Mouse (Mus musculus): ENCODE measurements at regions not wholly inside any gene's neighbourhood (a gene's known extent, or its start where the extent isn't known, plus 50 kb on each side); places are given as distances from the start of the nearest gene placed in this dataset.

- TF ChIP-seq CTCF (IDR thresholded peaks at IDR 0.05; ENCODE audit: borderline replicate concordance, extremely low read depth, insufficient read depth, insufficient read length): no peak
- no peak for TF ChIP-seq POLR2A (IDR thresholded peaks at IDR 0.05; ENCODE audit: borderline replicate concordance, extremely low read depth, insufficient read depth, insufficient read length, poor library complexity, severe bottlenecking)
- peak; percentile 1 for DNase-seq (ENCODE audit: low read depth)
These were observed 220.3 kb upstream of the Col3a1 start for GRCm38 (mm10) chr1:45090841-45091535.

- TF ChIP-seq CTCF (IDR thresholded peaks at IDR 0.05; ENCODE audit: borderline replicate concordance, extremely low read depth, insufficient read depth, insufficient read length): no peak
- no peak for TF ChIP-seq POLR2A (IDR thresholded peaks at IDR 0.05; ENCODE audit: borderline replicate concordance, extremely low read depth, insufficient read depth, insufficient read length, poor library complexity, severe bottlenecking)
- no peak for DNase-seq (ENCODE audit: low read depth)
These were observed 210.4 kb upstream of the Col3a1 start for GRCm38 (mm10) chr1:45100966-45101365.

- peak; percentile 75 for DNase-seq (ENCODE audit: low read depth)
- TF ChIP-seq CTCF (IDR thresholded peaks at IDR 0.05; ENCODE audit: borderline replicate concordance, extremely low read depth, insufficient read depth, insufficient read length) (no peak), POLR2A (IDR thresholded peaks at IDR 0.05; ENCODE audit: borderline replicate concordance, extremely low read depth, insufficient read depth, insufficient read length, poor library complexity, severe bottlenecking) (no peak)
These were observed 194.8 kb upstream of the Col3a1 start for GRCm38 (mm10) chr1:45116409-45117144.

GRCm38 (mm10) chr1:45135152-45135714 lies 176.1 kb upstream of the Col3a1 start:
- TF ChIP-seq CTCF (IDR thresholded peaks at IDR 0.05; ENCODE audit: borderline replicate concordance, extremely low read depth, insufficient read depth, insufficient read length) (no peak), POLR2A (IDR thresholded peaks at IDR 0.05; ENCODE audit: borderline replicate concordance, extremely low read depth, insufficient read depth, insufficient read length, poor library complexity, severe bottlenecking) (no peak)
- DNase-seq (ENCODE audit: low read depth): no peak

- DNase-seq (ENCODE audit: low read depth): no peak
- TF ChIP-seq POLR2A (IDR thresholded peaks at IDR 0.05; ENCODE audit: borderline replicate concordance, extremely low read depth, insufficient read depth, insufficient read length, poor library complexity, severe bottlenecking): no peak
- no peak for TF ChIP-seq CTCF (IDR thresholded peaks at IDR 0.05; ENCODE audit: borderline replicate concordance, extremely low read depth, insufficient read depth, insufficient read length)
These were observed 164.3 kb upstream of the Col3a1 start for GRCm38 (mm10) chr1:45147019-45147418.

- no peak for DNase-seq (ENCODE audit: low read depth)
- no peak for TF ChIP-seq CTCF (IDR thresholded peaks at IDR 0.05; ENCODE audit: borderline replicate concordance, extremely low read depth, insufficient read depth, insufficient read length)
These were observed 129.7 kb upstream of the Col3a1 start for GRCm38 (mm10) chr1:45181632-45182031.

- no peak for DNase-seq (ENCODE audit: low read depth)
- no peak for TF ChIP-seq POLR2A (IDR thresholded peaks at IDR 0.05; ENCODE audit: borderline replicate concordance, extremely low read depth, insufficient read depth, insufficient read length, poor library complexity, severe bottlenecking)
- no peak for TF ChIP-seq CTCF (IDR thresholded peaks at IDR 0.05; ENCODE audit: borderline replicate concordance, extremely low read depth, insufficient read depth, insufficient read length)
These were observed 126.0 kb upstream of the Col3a1 start for GRCm38 (mm10) chr1:45185341-45185740.

- no peak for DNase-seq (ENCODE audit: low read depth)
- TF ChIP-seq CTCF (IDR thresholded peaks at IDR 0.05; ENCODE audit: borderline replicate concordance, extremely low read depth, insufficient read depth, insufficient read length) (no peak), POLR2A (IDR thresholded peaks at IDR 0.05; ENCODE audit: borderline replicate concordance, extremely low read depth, insufficient read depth, insufficient read length, poor library complexity, severe bottlenecking) (no peak)
These were observed 103.4 kb upstream of the Col3a1 start for GRCm38 (mm10) chr1:45207926-45208325.

- peak; percentile 64 for DNase-seq (ENCODE audit: low read depth)
- no peak for TF ChIP-seq POLR2A (IDR thresholded peaks at IDR 0.05; ENCODE audit: borderline replicate concordance, extremely low read depth, insufficient read depth, insufficient read length, poor library complexity, severe bottlenecking)
- TF ChIP-seq CTCF (IDR thresholded peaks at IDR 0.05; ENCODE audit: borderline replicate concordance, extremely low read depth, insufficient read depth, insufficient read length): no peak
These were observed 95.1 kb upstream of the Col3a1 start for GRCm38 (mm10) chr1:45216272-45216671.
